Mouse (Mus musculus) limb, embryonic 14.5 days (tissue): ENCODE results near the gene Vmn1r163. TPM values are rescaled to one million over a fixed set of nuclear protein-coding genes. Genes with fewer than 3 reads are reported as not detected.
"Not testable (repeated sequence)": the region's sequence is repeated elsewhere in the genome, so short reads cannot be mapped to it uniquely, and the experiment has no call there.

Source experiments
- ATAC-seq: fragments of 200-750 bp; cut with Nextera tagmentation; 2 replicates; pipeline ENCODE4 v1.8.0; 2017; ENCODE audit warnings: low read depth, moderate number of reproducible peaks, moderate TSS enrichment; ENCODE audit not compliant: low FRiP score
- DNase-seq: peaks from one replicate; pipeline ENCODE4 v3.0.0-alpha.2; 2015; ENCODE audit warnings: low spot score
- H3K27ac ChIP-seq: fragments of 300-500 bp; sonication (generic); replicated peaks from 2 replicates; pipeline ENCODE4 v1.5.1; 2014; ENCODE audit warnings: low read depth, mild to moderate bottlenecking, low read length, moderate library complexity, mixed read lengths
- H3K27me3 ChIP-seq: fragments of 300-500 bp; sonication (generic); 2 replicates; pipeline ENCODE4 v1.6.1; 2014; ENCODE audit warnings: low read length, mixed read lengths; ENCODE audit not compliant: control insufficient read depth, insufficient read depth
- H3K36me3 ChIP-seq: fragments of 300-500 bp; sonication (generic); 2 replicates; pipeline ENCODE4 v1.6.1; 2014; ENCODE audit warnings: mild to moderate bottlenecking, low read length, moderate library complexity, mixed read lengths; ENCODE audit not compliant: control insufficient read depth, insufficient read depth
- H3K4me1 ChIP-seq: fragments of 300-500 bp; sonication (generic); 2 replicates; pipeline ENCODE4 v1.6.1; 2014; ENCODE audit warnings: antibody characterized with exemption, low read length, mixed read lengths; ENCODE audit not compliant: control insufficient read depth, insufficient read depth
- H3K4me2 ChIP-seq: fragments of 300-500 bp; sonication (generic); replicated peaks from 2 replicates; pipeline ENCODE4 v1.6.1; 2014; ENCODE audit warnings: low read depth, mild to moderate bottlenecking, low read length, moderate library complexity; ENCODE audit not compliant: severe bottlenecking
- H3K4me3 ChIP-seq: fragments of 300-500 bp; sonication (generic); replicated peaks from 2 replicates; pipeline ENCODE4 v1.5.1; 2014; ENCODE audit warnings: low read length
- H3K9ac ChIP-seq: fragments of 300-500 bp; sonication (generic); 2 replicates; pipeline ENCODE4 v1.6.1; 2014; ENCODE audit warnings: mild to moderate bottlenecking, low read depth, low read length, moderate library complexity; ENCODE audit not compliant: severe bottlenecking
- H3K9me3 ChIP-seq: fragments of 300-500 bp; sonication (generic); 2 replicates; pipeline ENCODE4 v1.6.1; 2016; ENCODE audit warnings: low read length; ENCODE audit not compliant: control insufficient read depth
- WGBS: fragments of 180-500 bp; shearing (Covaris S2); extraction: QIAGEN DNeasy Blood & Tissue Kit; methylation state at CpG from one replicate; pipeline ENCODE4 v1.1.7; 2014; 5-methylcytosine and 5-hydroxymethylcytosine counted together
- polyA plus RNA-seq, 2 experiments: library from polyadenylated mRNA; depleted of rRNA in 1 of 2; stranded (reverse) in 1 of 2; unstranded in 1 of 2; fragments of >200 nt; fragmentation: Nextera tagmentation in 1 of 2; extraction: Ambion mirVana in 1 of 2; gene quantifications; 2 replicates each; pipeline versions ENCODE4 v1.2.1 to v1.2.3; 2012 to 2014

The Vmn1r163 gene
- polyA plus RNA-seq (2012; rRNA removed) (not detected in 2 replicates), polyA plus RNA-seq (2014; fragmentation: Nextera tagmentation; extraction: Ambion mirVana) (not detected in 2 replicates)

DNA sequence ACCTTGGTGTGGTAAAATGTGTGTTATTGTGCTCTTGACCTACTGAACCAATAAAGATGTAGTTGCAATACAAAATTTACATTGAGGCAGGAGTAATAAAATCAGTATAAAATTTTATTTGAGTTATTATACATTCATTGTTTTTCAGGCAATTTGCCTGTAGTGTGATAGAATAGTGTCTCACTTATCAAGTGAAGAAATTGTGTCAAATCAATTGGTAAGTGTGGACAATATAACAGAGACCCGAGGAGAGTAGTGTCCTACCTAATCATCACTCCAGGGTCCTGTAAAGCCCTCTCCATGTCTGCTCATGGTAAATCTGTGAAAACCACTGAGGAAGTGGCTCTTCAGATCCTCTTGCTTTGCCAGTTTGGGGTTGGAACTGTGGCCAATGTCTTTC, at the start of gene Vmn1r163:
Gene Vmn1r163, plus strand, starts transcription at position 301 of the 400 bp plus-strand sequence.
- not testable (repeated sequence) for DNase-seq
- WGBS: no CpG with 5 or more reads among the region's 1 CpGs

DNA sequence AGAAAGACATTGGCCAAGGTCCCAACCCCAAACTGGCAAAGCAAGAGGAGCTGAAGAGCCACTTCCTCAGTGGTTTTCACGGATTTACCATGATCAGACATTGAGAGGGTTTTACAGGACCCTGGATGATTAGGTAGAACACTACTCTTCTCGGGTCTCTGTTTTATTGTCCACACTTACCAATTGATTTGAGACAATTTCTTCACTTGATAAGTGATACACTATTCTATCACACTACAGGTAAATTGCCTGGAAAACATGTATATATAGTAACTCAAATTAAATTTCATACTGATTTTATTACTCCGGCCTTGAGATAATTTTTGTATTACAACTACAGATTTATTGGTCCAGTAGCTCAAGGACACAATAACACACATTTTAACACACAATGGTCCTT, 35.5 kb upstream of the Vmn1r163 start, which contains the start of gene Gm4216:
Gene Gm4216, minus strand, starts transcription at position 101 of the 400 bp plus-strand sequence.
- no CpG with 5 or more reads among the region's 3 CpGs for WGBS
- not testable (repeated sequence) for H3K9ac ChIP-seq, H3K4me3 ChIP-seq

More for the DNA sequence above, at the start of gene Vmn1r163:
- ATAC-seq, H3K36me3 ChIP-seq, H3K27me3 ChIP-seq, H3K4me1 ChIP-seq, H3K9me3 ChIP-seq, H3K4me2 ChIP-seq, H3K27ac ChIP-seq, H3K4me3 ChIP-seq, H3K9ac ChIP-seq: not testable (repeated sequence)

GRCm38 (mm10) chr7:23067356-23067755, 12.0 kb downstream of the Vmn1r163 start, which contains the start of gene Gm8720:
Gene Gm8720 (minus strand): TSS chr7:23067456.
- no CpG with 5 or more reads among the region's 1 CpGs for WGBS

More for the DNA sequence above, 35.5 kb upstream of the Vmn1r163 start, which contains the start of gene Gm4216:
- H3K4me2 ChIP-seq, H3K36me3 ChIP-seq, H3K9me3 ChIP-seq, H3K27me3 ChIP-seq, H3K27ac ChIP-seq, H3K4me1 ChIP-seq, DNase-seq, ATAC-seq: not testable (repeated sequence)

More at GRCm38 (mm10) chr7:23067356-23067755, 12.0 kb downstream of the Vmn1r163 start, which contains the start of gene Gm8720:
- not testable (repeated sequence) for ATAC-seq, H3K9ac ChIP-seq, DNase-seq, H3K4me1 ChIP-seq, H3K27me3 ChIP-seq, H3K9me3 ChIP-seq, H3K4me2 ChIP-seq, H3K27ac ChIP-seq, H3K36me3 ChIP-seq, H3K4me3 ChIP-seq

Other genes with a start within 250 kb of the Vmn1r163 start
- gene Vmn1r159, start 211.9 kb upstream of the Vmn1r163 start, polyA plus RNA-seq (2012; rRNA removed): not detected in 2 replicates
- not detected in 2 replicates for gene Vmn1r159, start 211.9 kb upstream of the Vmn1r163 start, polyA plus RNA-seq (2014; fragmentation: Nextera tagmentation; extraction: Ambion mirVana)
- gene Vmn1r160, start 184.3 kb upstream of the Vmn1r163 start, polyA plus RNA-seq (2012; rRNA removed): not detected in 2 replicates
- gene Vmn1r160, start 184.3 kb upstream of the Vmn1r163 start, polyA plus RNA-seq (2014; fragmentation: Nextera tagmentation; extraction: Ambion mirVana): not detected in 2 replicates
- not detected in 2 replicates for gene Gm4214, start 70.9 kb upstream of the Vmn1r163 start, polyA plus RNA-seq (2012; rRNA removed)
- not detected in 2 replicates for gene Gm4214, start 70.9 kb upstream of the Vmn1r163 start, polyA plus RNA-seq (2014; fragmentation: Nextera tagmentation; extraction: Ambion mirVana)
- gene Gm4216, start 35.6 kb upstream of the Vmn1r163 start, polyA plus RNA-seq (2012; rRNA removed): not detected in 2 replicates
- not detected in 2 replicates for gene Gm4216, start 35.6 kb upstream of the Vmn1r163 start, polyA plus RNA-seq (2014; fragmentation: Nextera tagmentation; extraction: Ambion mirVana)
- not detected in 2 replicates for gene Gm8720, start 11.9 kb downstream of the Vmn1r163 start, polyA plus RNA-seq (2012; rRNA removed)
- gene Gm8720, start 11.9 kb downstream of the Vmn1r163 start, polyA plus RNA-seq (2014; fragmentation: Nextera tagmentation; extraction: Ambion mirVana): not detected in 2 replicates
- not detected in 2 replicates for gene Gm10662, start 88.9 kb downstream of the Vmn1r163 start, polyA plus RNA-seq (2012; rRNA removed)
- gene Gm10662, start 88.9 kb downstream of the Vmn1r163 start, polyA plus RNA-seq (2014; fragmentation: Nextera tagmentation; extraction: Ambion mirVana): not detected in 2 replicates
- gene Vmn1r165, start 161.8 kb downstream of the Vmn1r163 start, polyA plus RNA-seq (2012; rRNA removed): not detected in 2 replicates
- gene Vmn1r165, start 161.8 kb downstream of the Vmn1r163 start, polyA plus RNA-seq (2014; fragmentation: Nextera tagmentation; extraction: Ambion mirVana): not detected in 2 replicates
- not detected in 2 replicates for gene Vmn1r166, start 196.1 kb downstream of the Vmn1r163 start, polyA plus RNA-seq (2012; rRNA removed)
- not detected in 2 replicates for gene Vmn1r166, start 196.1 kb downstream of the Vmn1r163 start, polyA plus RNA-seq (2014; fragmentation: Nextera tagmentation; extraction: Ambion mirVana)
- not detected in 2 replicates for gene Gm6902, start 223.4 kb downstream of the Vmn1r163 start, polyA plus RNA-seq (2012; rRNA removed)
- gene Gm6902, start 223.4 kb downstream of the Vmn1r163 start, polyA plus RNA-seq (2014; fragmentation: Nextera tagmentation; extraction: Ambion mirVana): not detected in 2 replicates
- not detected in 2 replicates for gene Nlrp4e, start 245.7 kb downstream of the Vmn1r163 start, polyA plus RNA-seq (2012; rRNA removed)
- gene Nlrp4e, start 245.7 kb downstream of the Vmn1r163 start, polyA plus RNA-seq (2014; fragmentation: Nextera tagmentation; extraction: Ambion mirVana): not detected in 2 replicates